Mouse (Mus musculus) 3T3-L1 (cell line): ENCODE results near the gene Flywch2.
A peak's percentile ranks its signal among the peaks of the same experiment; 100 is the strongest.

Experiments used
- DNase-seq: peaks from one replicate; pipeline ENCODE4 v3.0.0-alpha.2; 2015; ENCODE audit warnings: low read depth, low spot score

Flywch2 gene

GRCm38 (mm10) chr17:23785561-23786471, at the start of gene Flywch2:
Gene Flywch2, minus strand, starts transcription at chr17:23786081.
- DNase-seq = peak; percentile 69

- DNase-seq = no peak
Observed at GRCm38 (mm10) chr17:23831201-23831600, 45.3 kb upstream of the Flywch2 start.

GRCm38 (mm10) chr17:23829064-23829619, 43.3 kb upstream of the Flywch2 start, which contains the start of gene Elob:
Gene Elob, minus strand, starts transcription at chr17:23829136.
- DNase-seq = peak; percentile 95

GRCm38 (mm10) chr17:23828271-23829001, 42.6 kb upstream of the Flywch2 start:
- DNase-seq = peak; percentile 64

GRCm38 (mm10) chr17:23825591-23825990, 39.7 kb upstream of the Flywch2 start:
- DNase-seq = peak; percentile 25

GRCm38 (mm10) chr17:23823614-23824013, 37.7 kb upstream of the Flywch2 start:
- no peak for DNase-seq

- no peak for DNase-seq
Observed at GRCm38 (mm10) chr17:23823018-23823417, 37.1 kb upstream of the Flywch2 start.

GRCm38 (mm10) chr17:23822094-23822493, 36.2 kb upstream of the Flywch2 start:
- peak; percentile 34 for DNase-seq

- DNase-seq = no peak
Observed at GRCm38 (mm10) chr17:23820731-23821130, 34.9 kb upstream of the Flywch2 start.

- DNase-seq = no peak
Observed at GRCm38 (mm10) chr17:23819235-23819634, 33.4 kb upstream of the Flywch2 start.

- peak; percentile 54 for DNase-seq
Observed at GRCm38 (mm10) chr17:23818579-23818978, 32.7 kb upstream of the Flywch2 start.

GRCm38 (mm10) chr17:23815641-23816040, 29.8 kb upstream of the Flywch2 start:
- no peak for DNase-seq

GRCm38 (mm10) chr17:23807918-23808317, 22.0 kb upstream of the Flywch2 start:
- no peak for DNase-seq

- no peak for DNase-seq
Observed at GRCm38 (mm10) chr17:23806867-23807266, 21.0 kb upstream of the Flywch2 start.

GRCm38 (mm10) chr17:23804426-23805085, 18.7 kb upstream of the Flywch2 start:
- DNase-seq = peak; percentile 50

- peak; percentile 72 for DNase-seq
Observed at GRCm38 (mm10) chr17:23803366-23804041, 17.6 kb upstream of the Flywch2 start.

GRCm38 (mm10) chr17:23802746-23803365, 17.0 kb upstream of the Flywch2 start:
- peak; percentile 99 for DNase-seq

- no peak for DNase-seq
Observed at GRCm38 (mm10) chr17:23801627-23802026, 15.7 kb upstream of the Flywch2 start.

GRCm38 (mm10) chr17:23797316-23797715, 11.4 kb upstream of the Flywch2 start:
- DNase-seq = peak; percentile 57

- no peak for DNase-seq
Observed at GRCm38 (mm10) chr17:23795323-23795722, 9.4 kb upstream of the Flywch2 start.

GRCm38 (mm10) chr17:23791079-23791357, 5.1 kb upstream of the Flywch2 start:
- no peak for DNase-seq
